Mouse (Mus musculus) MEL (cell line): Measurements from ENCODE around the gene Kirrel3. TPM values are rescaled to one million over a fixed set of nuclear protein-coding genes. Genes with fewer than 3 reads are reported as not detected.

Source experiments
- DNase-seq: peaks from one replicate; pipeline ENCODE4 v3.0.0; 2011; ENCODE audit warnings: low read depth, low spot score
- H3K27ac ChIP-seq: 2 replicates; pipeline ENCODE4 v1.5.1; 2012; ENCODE audit warnings: low read depth, mild to moderate bottlenecking, control low read depth, low read length, moderate library complexity; ENCODE audit not compliant: control insufficient read depth
- H3K27me3 ChIP-seq, 2 experiments: fragments of 150-350 bp in 1 of 2; sonication (generic) in 1 of 2; 2 replicates each; pipeline ENCODE4 v1.6.1; 2012; ENCODE audit warnings: low read length in 2 of 2, mild to moderate bottlenecking in 2 of 2, improper control_type of control experiment in 1 of 2, moderate library complexity in 1 of 2; ENCODE audit not compliant: insufficient read depth in 2 of 2, control insufficient read depth in 1 of 2
- H3K36me3 ChIP-seq, 2 experiments: 2 replicates each; pipeline ENCODE4 v1.6.1; 2012 to 2014; ENCODE audit warnings: low read length in 2 of 2, improper control_type of control experiment in 1 of 2, inconsistent platforms in 1 of 2, mild to moderate bottlenecking in 1 of 2; ENCODE audit not compliant: insufficient read depth in 2 of 2, control insufficient read depth in 1 of 2
- H3K4me1 ChIP-seq, 2 experiments: fragments of 150-350 bp in 1 of 2; sonication (generic) in 1 of 2; 2 replicates each; pipeline ENCODE4 v1.6.1; 2012; ENCODE audit warnings: low read length in 2 of 2, improper control_type of control experiment in 1 of 2, mild to moderate bottlenecking in 1 of 2; ENCODE audit not compliant: insufficient read depth in 2 of 2, control insufficient read depth in 1 of 2
- H3K4me3 ChIP-seq, 2 experiments: fragments of 150-350 bp in 1 of 2; sonication (generic) in 1 of 2; 2 replicates each; pipeline ENCODE4 v1.5.1; 2012; ENCODE audit warnings: low read depth in 2 of 2, low read length in 2 of 2, mild to moderate bottlenecking in 2 of 2, moderate library complexity in 2 of 2, control low read depth in 1 of 2, improper control_type of control experiment in 1 of 2; ENCODE audit not compliant: control insufficient read depth in 1 of 2, insufficient read depth in 1 of 2
- H3K79me2 ChIP-seq: 2 replicates; pipeline ENCODE4 v1.6.1; 2012; ENCODE audit warnings: mild to moderate bottlenecking, low read length, moderate library complexity; ENCODE audit not compliant: control insufficient read depth, poor library complexity, insufficient read depth
- H3K9ac ChIP-seq: 2 replicates; pipeline ENCODE4 v1.6.1; 2012; ENCODE audit warnings: low read depth, mild to moderate bottlenecking, control low read depth, low read length, moderate library complexity; ENCODE audit not compliant: control insufficient read depth, poor library complexity, severe bottlenecking
- H3K9me3 ChIP-seq: fragments of 150-350 bp; sonication (generic); replicated peaks from 2 replicates; pipeline ENCODE4 v1.6.1; 2012; ENCODE audit warnings: mild to moderate bottlenecking, low read length, improper control_type of control experiment, moderate library complexity; ENCODE audit not compliant: insufficient read depth
- BHLHE40 ChIP-seq: IDR thresholded peaks from 2 replicates; pipeline ENCODE4 v1.6.1; 2012; ENCODE audit warnings: low read depth, mild to moderate bottlenecking, inconsistent platforms, low read length, improper control_type of control experiment, borderline replicate concordance
- CHD1 ChIP-seq: IDR thresholded peaks from 2 replicates; pipeline ENCODE4 v1.6.1; 2012; ENCODE audit warnings: low read depth, mild to moderate bottlenecking, inconsistent platforms, low read length, improper control_type of control experiment
- CHD2 ChIP-seq: IDR thresholded peaks from 2 replicates; pipeline ENCODE4 v1.6.1; 2011; ENCODE audit warnings: low read length, improper control_type of control experiment
- CTCF ChIP-seq, 3 experiments: IDR thresholded peaks in 2 of 3; conservative IDR thresholded peaks in 1 of 3; 2 replicates each; pipeline ENCODE4 v1.5.1; 2011 to 2012; ENCODE audit warnings: low read length in 3 of 3, low read depth in 2 of 3, mild to moderate bottlenecking in 2 of 3, improper control_type of control experiment in 1 of 3, inconsistent platforms in 1 of 3, mixed read lengths in 1 of 3, moderate library complexity in 1 of 3; ENCODE audit not compliant: control insufficient read depth in 1 of 3, insufficient read depth in 1 of 3, poor library complexity in 1 of 3, severe bottlenecking in 1 of 3
- EP300 ChIP-seq, 2 experiments: IDR thresholded peaks; 2 replicates each; pipeline ENCODE4 v1.6.1; 2011; ENCODE audit warnings: improper control_type of control experiment in 2 of 2, low read length in 2 of 2, low read depth in 1 of 2, mild to moderate bottlenecking in 1 of 2
- ETS1 ChIP-seq: IDR thresholded peaks from 2 replicates; pipeline ENCODE4 v1.6.1; 2012; ENCODE audit warnings: low read depth, mild to moderate bottlenecking, inconsistent platforms, low read length, improper control_type of control experiment, moderate library complexity
- HCFC1 ChIP-seq: IDR thresholded peaks from 2 replicates; pipeline ENCODE4 v1.6.1; 2012; ENCODE audit warnings: low read depth, mild to moderate bottlenecking, inconsistent platforms, low read length, improper control_type of control experiment, moderate library complexity
- KAT2A ChIP-seq: conservative IDR thresholded peaks from 2 replicates; pipeline ENCODE4 v1.6.1; 2012; ENCODE audit warnings: low read depth, low read length, improper control_type of control experiment, inconsistent platforms
- MAFK ChIP-seq: IDR thresholded peaks from 2 replicates; pipeline ENCODE4 v1.6.1; 2011; ENCODE audit warnings: low read depth, mild to moderate bottlenecking, low read length, improper control_type of control experiment, borderline replicate concordance
- MAZ ChIP-seq: IDR thresholded peaks from 2 replicates; pipeline ENCODE4 v1.6.1; 2012; ENCODE audit warnings: low read depth, mild to moderate bottlenecking, inconsistent platforms, low read length, improper control_type of control experiment
- NRF1 ChIP-seq: IDR thresholded peaks from 2 replicates; pipeline ENCODE4 v1.6.1; 2014; ENCODE audit warnings: low read depth, mild to moderate bottlenecking, inconsistent platforms, low read length, improper control_type of control experiment, moderate library complexity; ENCODE audit not compliant: poor library complexity, insufficient read depth, severe bottlenecking
- POLR2A ChIP-seq, 2 experiments: IDR thresholded peaks; 2 replicates each; pipeline ENCODE4 v1.6.1; 2011 to 2012; ENCODE audit warnings: low read length in 2 of 2, mild to moderate bottlenecking in 2 of 2, control low read depth in 1 of 2, improper control_type of control experiment in 1 of 2, low read depth in 1 of 2, moderate library complexity in 1 of 2; ENCODE audit not compliant: control insufficient read depth in 1 of 2, insufficient read depth in 1 of 2, poor library complexity in 1 of 2
- POLR2AphosphoS5 ChIP-seq: IDR thresholded peaks from 2 replicates; pipeline ENCODE4 v1.6.1; 2012; ENCODE audit warnings: low read depth, borderline replicate concordance, mild to moderate bottlenecking, inconsistent platforms, low read length, moderate library complexity, mixed read lengths
- SIN3A ChIP-seq: IDR thresholded peaks from 2 replicates; pipeline ENCODE4 v1.6.1; 2012; ENCODE audit warnings: low read length, improper control_type of control experiment, inconsistent platforms
- SMC3 ChIP-seq: IDR thresholded peaks from 2 replicates; pipeline ENCODE4 v1.6.1; 2011; ENCODE audit warnings: low read depth, low read length, improper control_type of control experiment
- TAL1 ChIP-seq: IDR thresholded peaks from 2 replicates; pipeline ENCODE4 v1.6.1; 2012; ENCODE audit warnings: mild to moderate bottlenecking, inconsistent platforms, low read length, moderate library complexity, mixed read lengths
- TCF12 ChIP-seq: IDR thresholded peaks from 2 replicates; pipeline ENCODE4 v1.6.1; 2014; ENCODE audit warnings: low read depth, mild to moderate bottlenecking, inconsistent platforms, low read length, improper control_type of control experiment, moderate library complexity
- USF2 ChIP-seq, 2 experiments: IDR thresholded peaks; 2 replicates each; pipeline ENCODE4 v1.6.1; 2011 to 2012; ENCODE audit warnings: improper control_type of control experiment in 2 of 2, low read length in 2 of 2, borderline replicate concordance in 1 of 2, inconsistent platforms in 1 of 2, low read depth in 1 of 2, mild to moderate bottlenecking in 1 of 2; ENCODE audit not compliant: insufficient read depth in 1 of 2
- ZNF384 ChIP-seq: IDR thresholded peaks from 2 replicates; pipeline ENCODE4 v1.6.1; 2012; ENCODE audit warnings: low read depth, mild to moderate bottlenecking, inconsistent platforms, low read length, improper control_type of control experiment
- polyA plus RNA-seq, 2 experiments: library from polyadenylated mRNA; stranded (reverse) in 1 of 2; unstranded in 1 of 2; fragments of >175 nt in 1 of 2; fragments of >200 nt in 1 of 2; gene quantifications; 2 replicates each; pipeline versions ENCODE4 v1.2.1 to v1.2.4; 2012; ENCODE audit warnings: low replicate concordance in 2 of 2, low read depth in 1 of 2; ENCODE audit not compliant: insufficient read length in 2 of 2, insufficient read depth in 1 of 2, missing spikeins in 1 of 2
- total RNA-seq: library from RNA; depleted of rRNA; stranded (reverse); fragments of 300-350 nt; gene quantifications from 2 replicates; pipeline ENCODE4 v1.2.3, GENCODE M21; 2012

Kirrel3 gene
- total and polyA plus RNA-seq, 3 experiments, result 0.06 TPM; not detected in 2

GRCm38 (mm10) chr9:34665361-34666129, 179.9 kb downstream of the Kirrel3 start:
- TF ChIP-seq CHD2 (no peak), MAZ (no peak), HCFC1 (no peak), NRF1 (no peak), TCF12 (no peak), MAFK (no peak), KAT2A (no peak), POLR2AphosphoS5 (no peak), POLR2A (IDR thresholded peaks at IDR 0.05; ENCODE audit: control insufficient read depth in 1 of 2, insufficient read depth in 1 of 2, low read depth in 1 of 2, low read length in 2 of 2, poor library complexity in 1 of 2) (no peak), EP300 (IDR thresholded peaks at IDR 0.05; ENCODE audit: low read depth in 1 of 2, low read length in 2 of 2) (no peak), BHLHE40 (no peak), ZNF384 (no peak), SMC3 (no peak)
- Histone ChIP-seq H3K9me3 (no peaks in the 10 kb centered on the region), H3K4me3 (no peak overlapping the region), H3K27ac (no peak overlapping the region), H3K27me3 (no peaks in the 10 kb centered on the region), H3K4me1 (no peaks in the 10 kb centered on the region), H3K9ac (no peak overlapping the region), H3K79me2 (no peaks in the 10 kb centered on the region), H3K36me3 (no peaks in the 10 kb centered on the region)
- DNase-seq, result no peak

DNA sequence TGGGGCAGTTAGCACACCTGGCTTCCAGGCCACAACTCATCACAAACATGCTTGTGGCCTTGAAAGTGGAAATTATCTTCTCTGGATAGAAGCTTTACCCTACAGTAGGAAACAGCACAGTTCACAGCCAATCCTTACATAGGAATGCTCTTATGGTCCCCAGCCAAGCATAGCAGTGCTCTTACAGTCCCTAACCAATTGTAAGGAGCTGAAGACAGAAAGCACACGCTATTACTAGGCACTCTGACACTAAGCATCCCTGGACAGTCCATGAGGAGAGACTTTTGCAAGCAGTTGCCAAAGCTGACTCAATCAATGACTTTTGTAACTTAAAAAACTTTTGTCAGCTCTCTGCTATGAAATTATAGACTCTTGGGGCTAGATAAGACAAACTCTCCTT, 181.5 kb downstream of the Kirrel3 start:
- Histone ChIP-seq H3K9ac (no peak overlapping the region), H3K36me3 (no peaks in the 10 kb centered on the region), H3K4me3 (no peak overlapping the region), H3K27ac (no peak overlapping the region), H3K27me3 (no peaks in the 10 kb centered on the region), H3K79me2 (no peaks in the 10 kb centered on the region), H3K9me3 (no peaks in the 10 kb centered on the region), H3K4me1 (no peaks in the 10 kb centered on the region)
- TF ChIP-seq NRF1, result no peak
- TF ChIP-seq TAL1, result no peak
- no peak for TF ChIP-seq CTCF (IDR thresholded peaks at IDR 0.05 in 2 of 3, conservative IDR thresholded peaks at IDR 0.05 in 1 of 3; ENCODE audit: control insufficient read depth in 1 of 3, insufficient read depth in 1 of 3, low read depth in 2 of 3, low read length in 3 of 3, poor library complexity in 1 of 3, severe bottlenecking in 1 of 3)
- no peak for TF ChIP-seq HCFC1
- no peak for TF ChIP-seq CHD1
- no peak for TF ChIP-seq SIN3A
- TF ChIP-seq USF2 (IDR thresholded peaks at IDR 0.05; ENCODE audit: borderline replicate concordance in 1 of 2, insufficient read depth in 1 of 2, low read depth in 1 of 2, low read length in 2 of 2), result no peak
- TF ChIP-seq SMC3, result no peak
- TF ChIP-seq ETS1, result no peak
- DNase-seq, result no peak
